Mouse (Mus musculus): ENCODE measurements around the gene Cphx1. TPM values are rescaled to one million over a fixed set of nuclear protein-coding genes. Genes with fewer than 3 reads are reported as not detected.

Gene Cphx1
- not detected for total RNA-seq (2023)

GRCm38 (mm10) chr14:25938004-25938403, at the start of gene Cphx1:
TSS of gene Cphx1 (plus strand) at chr14:25938304.

GRCm38 (mm10) chr14:25903000-25903399, 35.1 kb upstream of the Cphx1 start, which contains the start of gene Plac9a:
TSS of gene Plac9a (minus strand) at chr14:25903100.

GRCm38 (mm10) chr14:25927562-25927881, 10.6 kb upstream of the Cphx1 start, which contains the start of gene Tmem254a:
TSS of gene Tmem254a (minus strand) at chr14:25927672.

GRCm38 (mm10) chr14:25978371-25979241, 40.5 kb downstream of the Cphx1 start, which contains the start of gene Duxbl1:
TSS of gene Duxbl1 (plus strand) at chr14:25978577.

Other genes with a start within 250 kb of the Cphx1 start
- 10 to 100 TPM; 36.3 to 36.6 TPM for gene Ppif, start 244.2 kb upstream of the Cphx1 start, total RNA-seq (2023)
- gene Zcchc24, start 169.3 kb upstream of the Cphx1 start, total RNA-seq (2023) = 1 to 10 TPM; 2.1 to 2.4 TPM
- 10 to 100 TPM; 87.6 to 89.9 TPM for gene Anxa11, start 96.1 kb upstream of the Cphx1 start, total RNA-seq (2023)
- gene Plac9a, start 35.2 kb upstream of the Cphx1 start, total RNA-seq (2023) = not detected
- gene Tmem254a, start 10.6 kb upstream of the Cphx1 start, total RNA-seq (2023) = 10 to 100 TPM in 1 of 2 experiments, 1 to 10 TPM in 1; 5.3 to 10.8 TPM
- not detected for gene Duxbl1, start 40.3 kb downstream of the Cphx1 start, total RNA-seq (2023)
- not detected for gene Gm9780, start 104.4 kb downstream of the Cphx1 start, total RNA-seq (2023)
- 10 to 100 TPM; 20.5 to 21.6 TPM for gene Tmem254c, start 129.1 kb downstream of the Cphx1 start, total RNA-seq (2023)
- not detected for gene Cphx2, start 143.2 kb downstream of the Cphx1 start, total RNA-seq (2023)
- not detected for gene Cphx3, start 144.0 kb downstream of the Cphx1 start, total RNA-seq (2023)
- gene Duxbl2, start 180.0 kb downstream of the Cphx1 start, total RNA-seq (2023) = under 1 TPM in 1 of 2 experiments, not detected in 1; 0.35 TPM
- gene Plac9b, start 244.2 kb downstream of the Cphx1 start, total RNA-seq (2023) = not detected

All from T-cell, adult 66 days (primary cell).